In the genomic region with DNA sequence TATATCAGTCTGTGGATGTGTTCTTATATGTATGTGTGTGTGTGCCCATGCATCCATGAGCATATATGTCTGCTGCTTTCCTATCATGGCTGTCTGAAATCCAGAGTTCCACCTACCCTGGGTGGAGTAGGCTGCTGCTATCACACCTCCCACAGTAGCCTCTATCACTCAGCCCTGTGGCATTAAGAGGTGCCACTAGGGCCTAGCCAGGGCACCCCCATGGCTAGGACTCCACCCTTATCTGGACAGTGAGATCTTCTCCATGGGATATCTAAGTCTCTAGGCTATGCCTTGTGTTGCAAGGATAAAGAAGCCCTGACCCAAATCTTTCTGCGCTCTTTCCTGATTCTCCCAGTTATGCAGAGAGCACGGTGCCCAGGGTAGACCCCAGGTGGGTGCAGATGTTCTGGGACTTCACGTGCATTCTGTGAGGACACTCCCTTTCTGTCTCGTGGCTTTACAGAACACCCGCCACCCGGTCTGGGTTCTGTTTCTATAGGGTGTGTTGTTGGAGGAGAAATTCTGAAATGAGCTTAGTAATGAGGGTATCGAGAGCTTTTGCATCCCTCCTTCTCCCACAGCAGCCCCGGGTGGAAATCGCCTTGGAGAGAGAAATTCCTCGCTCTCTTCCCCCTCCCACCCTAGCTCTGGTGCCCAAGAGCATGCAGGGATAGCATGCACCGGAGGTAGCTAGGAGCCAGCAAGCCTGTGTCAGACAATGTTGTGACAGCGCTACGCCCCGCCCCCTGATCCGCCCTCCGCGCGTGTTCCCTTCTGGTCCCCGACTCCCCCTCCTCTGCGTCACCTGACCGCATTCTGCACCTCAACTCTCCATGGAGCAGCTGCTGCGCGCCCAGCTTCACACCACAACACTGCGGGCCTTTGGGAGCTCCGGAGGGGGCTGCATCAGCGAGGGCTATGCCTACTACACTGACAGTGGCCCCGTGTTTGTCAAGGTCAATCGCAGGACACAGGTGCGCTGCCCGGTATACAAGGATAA, we compare ENCODE assay signal across 8 mouse cellular contexts. TPM values are rescaled to one million over a fixed set of nuclear protein-coding genes. Genes with fewer than 3 reads are reported as not detected.
DNase-seq lines count a peak whose midpoint lies in the region; ATAC-seq and TF ChIP-seq lines count a peak whose summit lies in the region.

A gene (plus strand): TSS at position 758 of the 1,000 bp plus-strand sequence.

- intact Hi-C loops in heart, postnatal 14 days (cut with DNase I): no loop called here

- peaks cover 23% of the 10 kb centered on the region for H3K4me1 ChIP-seq in E14TG2a.4 (replicated peaks; ENCODE audit: low read depth, low read length)
- H3K4me1 ChIP-seq in forebrain, embryonic 14.5 days (ENCODE audit: control insufficient read depth, insufficient read depth, low read length): peaks cover 4% of the 10 kb centered on the region; the same call in 1 of the 2 replicates
- H3K4me1 ChIP-seq in liver, postnatal 0 days (ENCODE audit: insufficient read depth): peaks cover 36% of the 10 kb centered on the region
- H3K4me1 ChIP-seq in neural tube, embryonic 13.5 days (replicated peaks): peaks cover 21% of the 10 kb centered on the region

- no peaks in the 10 kb centered on the region for H3K9me3 ChIP-seq in E14TG2a.4 (ENCODE audit: low read length)
- no peaks in the 10 kb centered on the region for H3K9me3 ChIP-seq in forebrain, embryonic 14.5 days (replicated peaks; ENCODE audit: control insufficient read depth, low read length)
- no peaks in the 10 kb centered on the region for H3K9me3 ChIP-seq in liver, postnatal 0 days (ENCODE audit: low read length)
- no peaks in the 10 kb centered on the region for H3K9me3 ChIP-seq in neural tube, embryonic 13.5 days

- 7% methylated on average over 30 of the region's 30 CpGs for WGBS in forebrain, embryonic 14.5 days
- WGBS in liver, postnatal 0 days (ENCODE audit: insufficient replicate concordance): 6% methylated on average over 30 of the region's 30 CpGs
- 8% methylated on average over 30 of the region's 30 CpGs for WGBS in neural tube, embryonic 13.5 days

- peak within 1 kb of the TSS; percentile 73 for H3K4me2 ChIP-seq in forebrain, embryonic 14.5 days (ENCODE audit: low read length)
- peak within 1 kb of the TSS; percentile 89 for H3K4me2 ChIP-seq in liver, postnatal 0 days (ENCODE audit: low read depth, low read length)
- peak within 1 kb of the TSS; percentile 67 for H3K4me2 ChIP-seq in neural tube, embryonic 13.5 days

- peak within 1 kb of the TSS; percentile 23; the same call in 1 of the 2 replicates for H3K27ac ChIP-seq in forebrain, embryonic 14.5 days (ENCODE audit: low read depth, low read length)
- H3K27ac ChIP-seq in liver, postnatal 0 days (ENCODE audit: low read depth): peak within 1 kb of the TSS; percentile 92
- H3K27ac ChIP-seq in neural tube, embryonic 13.5 days (replicated peaks): peak within 1 kb of the TSS; percentile 30

- peaks cover 10% of the 10 kb centered on the region for H3K36me3 ChIP-seq in E14TG2a.4 (ENCODE audit: insufficient read depth, low read length)
- peaks cover 1% of the 10 kb centered on the region; the same call in 1 of the 2 replicates for H3K36me3 ChIP-seq in forebrain, embryonic 14.5 days (ENCODE audit: control insufficient read depth, insufficient read depth, low read length)
- H3K36me3 ChIP-seq in liver, postnatal 0 days (replicated peaks; ENCODE audit: insufficient read depth, low read length): peaks cover 14% of the 10 kb centered on the region
- peaks cover 12% of the 10 kb centered on the region for H3K36me3 ChIP-seq in neural tube, embryonic 13.5 days

- H3K9ac ChIP-seq in forebrain, embryonic 14.5 days (ENCODE audit: low read length): peak within 1 kb of the TSS; percentile 63
- H3K9ac ChIP-seq in liver, postnatal 0 days (replicated peaks): peak within 1 kb of the TSS; percentile 50
- H3K9ac ChIP-seq in neural tube, embryonic 13.5 days: peak within 1 kb of the TSS; percentile 70

- TF ChIP-seq CTCF in E14TG2a.4 (conservative IDR thresholded peaks at IDR 0.05; ENCODE audit: low read length): no peak
- TF ChIP-seq CTCF in liver, postnatal 0 days (IDR thresholded peaks at IDR 0.05; ENCODE audit: low read depth): no peak

- H3K27me3 ChIP-seq in E14TG2a.4 (ENCODE audit: insufficient read depth, low read length): peaks cover 12% of the 10 kb centered on the region
- no peaks in the 10 kb centered on the region for H3K27me3 ChIP-seq in forebrain, embryonic 14.5 days (replicated peaks; ENCODE audit: control insufficient read depth, insufficient read depth, low read length)
- H3K27me3 ChIP-seq in liver, postnatal 0 days (ENCODE audit: insufficient read depth, low read length): no peaks in the 10 kb centered on the region
- no peaks in the 10 kb centered on the region for H3K27me3 ChIP-seq in neural tube, embryonic 13.5 days

- DNase-seq in forebrain, embryonic 14.5 days (ENCODE audit: low spot score): peak; percentile 93
- DNase-seq in heart, postnatal 14 days: peak; percentile 87
- peak; percentile 97 for DNase-seq in layer of hippocampus, adult 11-12 months (ENCODE audit: low spot score)
- DNase-seq in liver, postnatal 0 days: peak; percentile 92
- DNase-seq in telencephalon, adult 2 months (ENCODE audit: low read depth, low spot score): peak; percentile 91

- TF ChIP-seq EP300 in liver, postnatal 0 days (IDR thresholded peaks at IDR 0.05; ENCODE audit: low read depth): peak; percentile 93

- peak; percentile 97 for ATAC-seq in cerebellum, adult (ENCODE audit: insufficient number of reproducible peaks, low FRiP score, low TSS enrichment)
- peak; percentile 99 for ATAC-seq in forebrain, embryonic 14.5 days
- ATAC-seq in liver, postnatal 0 days: peak; percentile 89
- ATAC-seq in neural tube, embryonic 13.5 days (ENCODE audit: low read depth): peak; percentile 98

- H3K4me3 ChIP-seq in E14TG2a.4 (replicated peaks; ENCODE audit: low read length): peak within 1 kb of the TSS; percentile 73
- peak within 1 kb of the TSS; percentile 37 for H3K4me3 ChIP-seq in forebrain, embryonic 14.5 days (ENCODE audit: low read depth, low read length)
- peak within 1 kb of the TSS; percentile 58 for H3K4me3 ChIP-seq in liver, postnatal 0 days (ENCODE audit: low read depth, low read length)
- peak within 1 kb of the TSS; percentile 43 for H3K4me3 ChIP-seq in neural tube, embryonic 13.5 days

RNA-seq across cellular contexts. Expression of the gene that starts here (rescaled TPM):
- polyA plus RNA-seq in forebrain, embryonic 14.5 days (2014; fragmentation: Nextera tagmentation; extraction: Ambion mirVana): 2.6 and 3.4 TPM in 2 replicates
- total RNA-seq in heart, postnatal 14 days (2021): 10 to 100 TPM; 22.2 to 23.0 TPM
- polyA plus RNA-seq in liver, postnatal 0 days (2015; fragmentation: Nextera tagmentation; extraction: Ambion mirVana): 14.6 and 19.2 TPM in 2 replicates
- polyA plus RNA-seq in neural tube, embryonic 13.5 days (2015; fragmentation: Nextera tagmentation; extraction: Ambion mirVana): 5.1 and 6.1 TPM in 2 replicates

Comparison
In these comparisons a context has a peak if more than half of its experiments do, and no peak if none do; other contexts are left out.
1. Peak in every context shown above with its lines: DNase-seq, ATAC-seq, H3K4me3 ChIP-seq and H3K27ac ChIP-seq.
2. H3K27ac ChIP-seq: peak in every context shown above with its lines; median percentile 92 in liver, postnatal 0 days; 30 in neural tube, embryonic 13.5 days; 23 in forebrain, embryonic 14.5 days.